In genomic region chr6:122304355-122304754, GRCm38 (mm10) we compare ENCODE assay signal across 9 mouse cellular contexts. TPM values are rescaled to one million over a fixed set of nuclear protein-coding genes. Genes with fewer than 3 reads are reported as not detected.
DNase-seq lines count a peak whose midpoint lies in the region; ATAC-seq and TF ChIP-seq lines count a peak whose summit lies in the region.
"Had no signal": no experiment of that assay in that cellular context is flagged by ENCODE, and none has a peak within 500 bp of the region (broad histone marks: within the 10 kb centered on the region; RNA-seq: fewer than 3 reads in every experiment).

No protein-coding gene starts in this region.

- H3K4me2 ChIP-seq in midbrain, embryonic 11.5 days = no peak overlapping the region
- no peak overlapping the region for H3K4me2 ChIP-seq in midbrain, embryonic 13.5 days (replicated peaks)

- no peaks in the 10 kb centered on the region for H3K36me3 ChIP-seq in midbrain, embryonic 11.5 days (ENCODE audit: control insufficient read depth, insufficient read depth, low read length)
- H3K36me3 ChIP-seq in midbrain, embryonic 13.5 days = no peaks in the 10 kb centered on the region

- 35% methylated on average over 6 of the region's 6 CpGs for WGBS in midbrain, embryonic 11.5 days
- WGBS in midbrain, embryonic 13.5 days = 33% methylated on average over 6 of the region's 6 CpGs

- intact Hi-C loops in gastrocnemius, adult 2 months (cut with DNase I) = loop anchor here (2.0 to 10.0 kb wide), 3 partner anchors 46 to 1030 kb away; no protein-coding TSS in a partner anchor

- H3K27ac ChIP-seq in midbrain, embryonic 11.5 days (ENCODE audit: low read depth, low read length) = no peak overlapping the region
- H3K27ac ChIP-seq in midbrain, embryonic 13.5 days = no peak overlapping the region
- no peak overlapping the region for H3K27ac ChIP-seq in gastrocnemius, adult 2 months

- H3K4me1 ChIP-seq in midbrain, embryonic 11.5 days (ENCODE audit: control insufficient read depth, insufficient read depth, low read length) = peaks cover 2% of the 10 kb centered on the region
- H3K4me1 ChIP-seq in midbrain, embryonic 13.5 days (replicated peaks) = peaks cover 2% of the 10 kb centered on the region

- H3K9me3 ChIP-seq in midbrain, embryonic 11.5 days (ENCODE audit: control insufficient read depth, low read length) = no peaks in the 10 kb centered on the region
- H3K9me3 ChIP-seq in midbrain, embryonic 13.5 days = no peaks in the 10 kb centered on the region

- H3K4me3 ChIP-seq in midbrain, embryonic 11.5 days (ENCODE audit: low read depth, low read length) = no peak overlapping the region
- H3K4me3 ChIP-seq in midbrain, embryonic 13.5 days (replicated peaks) = no peak overlapping the region
- no peak overlapping the region for H3K4me3 ChIP-seq in gastrocnemius, adult 2 months

- no peak overlapping the region for H3K9ac ChIP-seq in midbrain, embryonic 11.5 days (ENCODE audit: low read length)
- no peak overlapping the region for H3K9ac ChIP-seq in midbrain, embryonic 13.5 days (replicated peaks)

- H3K27me3 ChIP-seq in midbrain, embryonic 11.5 days (ENCODE audit: control insufficient read depth, insufficient read depth, low read length) = no peaks in the 10 kb centered on the region
- H3K27me3 ChIP-seq in midbrain, embryonic 13.5 days = no peaks in the 10 kb centered on the region

- peak; percentile 97 for TF ChIP-seq CTCF in gastrocnemius, adult 2 months (IDR thresholded peaks at IDR 0.05)

- DNase-seq in midbrain, embryonic 11.5 days (ENCODE audit: low spot score, missing footprints) = peak; percentile 96
- peak; percentile 58 for DNase-seq in c-Kit-negative CD71-positive TER-119-positive erythroid progenitor cells, embryonic 14.5 days (ENCODE audit: low read depth, low spot score)
- DNase-seq in gastrocnemius, adult 2 months = peak; percentile 81
- DNase-seq in kidney, postnatal 36 days = peak; percentile 70 to 93
- DNase-seq in lung, adult 18-20 months = peak; percentile 60 to 62
- peak; percentile 62 for DNase-seq in right cerebral cortex, postnatal 25 days
- peak; percentile 76 for DNase-seq in urinary bladder, postnatal 25 days (ENCODE audit: low spot score)

- ATAC-seq in midbrain, embryonic 11.5 days (ENCODE audit: low FRiP score) = no peak
- ATAC-seq in midbrain, embryonic 13.5 days = no peak

RNA-seq across cellular contexts. Expression of gene M6pr, which starts 4.2 kb away (rescaled TPM):
- 89.9 and 92.4 TPM in 2 replicates for polyA plus RNA-seq in midbrain, embryonic 11.5 days (2014; fragmentation: Nextera tagmentation; extraction: Ambion mirVana)
- 61.6 and 64.2 TPM in 2 replicates for polyA plus RNA-seq in midbrain, embryonic 13.5 days (2015; fragmentation: Nextera tagmentation; extraction: Ambion mirVana)
- total RNA-seq in gastrocnemius, adult 2 months (2021) = 10 to 100 TPM; 20.0 to 23.0 TPM

RNA-seq across cellular contexts. Expression of gene Klrg1, which starts 21.7 kb away (rescaled TPM):
- polyA plus RNA-seq in midbrain, embryonic 11.5 days (2014; fragmentation: Nextera tagmentation; extraction: Ambion mirVana) = 0.11 and 0.31 TPM in 2 replicates
- 0.87 and 1.3 TPM in 2 replicates for polyA plus RNA-seq in midbrain, embryonic 13.5 days (2015; fragmentation: Nextera tagmentation; extraction: Ambion mirVana)
- total RNA-seq in gastrocnemius, adult 2 months (2021) = not detected
- polyA plus RNA-seq: stomach, embryonic 16.5 days had no signal

RNA-seq across cellular contexts. Expression of gene Phc1, which starts 36.0 kb away (rescaled TPM):
- 30.7 and 34.7 TPM in 2 replicates for polyA plus RNA-seq in midbrain, embryonic 11.5 days (2014; fragmentation: Nextera tagmentation; extraction: Ambion mirVana)
- polyA plus RNA-seq in midbrain, embryonic 13.5 days (2015; fragmentation: Nextera tagmentation; extraction: Ambion mirVana) = 37.7 and 39.0 TPM in 2 replicates
- 10 to 100 TPM; 24.8 to 32.8 TPM for total RNA-seq in gastrocnemius, adult 2 months (2021)
